Mouse (Mus musculus): ENCODE results near the gene Hdac6.

DNA sequence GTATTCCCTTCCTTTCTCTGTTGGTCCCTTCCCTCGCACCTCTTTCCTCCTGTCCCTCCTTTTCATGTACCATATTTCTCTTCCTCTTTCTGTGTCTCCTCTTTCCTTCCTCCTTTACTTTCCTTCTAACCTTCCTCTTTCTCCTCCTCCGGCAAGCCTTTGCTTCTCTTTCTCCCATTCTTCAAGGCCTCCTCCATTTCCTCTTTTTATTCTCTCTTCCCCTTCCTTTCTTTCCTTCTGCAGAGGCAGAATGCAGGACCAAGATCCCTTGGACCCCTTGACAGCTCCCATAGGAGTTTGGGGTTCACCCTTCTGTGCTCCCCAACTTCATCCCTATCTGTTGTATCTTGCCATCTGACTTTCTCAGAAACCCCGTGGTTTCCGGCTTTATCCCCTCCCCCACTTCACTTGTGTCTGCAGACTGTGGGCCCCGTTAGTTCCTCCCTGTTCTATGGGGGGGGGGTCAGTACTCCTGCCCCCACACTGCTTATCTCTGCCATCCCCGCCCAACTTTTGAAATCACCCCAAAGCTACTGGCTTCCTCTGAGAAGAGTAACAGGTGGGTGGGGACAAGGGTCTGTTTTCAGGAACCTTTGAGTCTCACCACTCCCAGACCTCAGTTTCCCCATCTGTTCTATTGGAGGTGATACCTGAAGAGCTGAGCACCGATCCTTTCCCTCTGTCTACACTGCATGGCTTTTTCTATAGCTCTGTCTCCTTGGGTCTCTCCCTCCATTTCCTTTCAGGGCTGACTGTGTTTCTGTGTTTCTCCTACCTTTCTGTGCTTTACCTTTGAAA is 16.3 kb upstream of the Hdac6 start:
- TF ChIP-seq CTCF (IDR thresholded peaks at IDR 0.05; ENCODE audit: extremely low read depth, insufficient read depth, low read length) (no peak), POLR2A (IDR thresholded peaks at IDR 0.05; ENCODE audit: extremely low read depth, insufficient read depth, low read length) (no peak)

All from cortical plate, adult 2 months (tissue).